Mouse (Mus musculus) cortical plate, adult 2 months (tissue): ENCODE measurements around the gene Gab2.

Experiments used
- CTCF ChIP-seq: fragments of 200-500 bp; IDR thresholded peaks from 2 replicates; pipeline ENCODE4 v1.5.1; 2011; ENCODE audit warnings: mild to moderate bottlenecking, control low read depth, low read length; ENCODE audit not compliant: insufficient read depth; ENCODE audit errors: extremely low read depth
- POLR2A ChIP-seq: fragments of 200-500 bp; IDR thresholded peaks from 2 replicates; pipeline ENCODE4 v1.6.1; 2011; ENCODE audit warnings: mild to moderate bottlenecking, low read length, control low read depth; ENCODE audit not compliant: insufficient read depth; ENCODE audit errors: extremely low read depth

DNA sequence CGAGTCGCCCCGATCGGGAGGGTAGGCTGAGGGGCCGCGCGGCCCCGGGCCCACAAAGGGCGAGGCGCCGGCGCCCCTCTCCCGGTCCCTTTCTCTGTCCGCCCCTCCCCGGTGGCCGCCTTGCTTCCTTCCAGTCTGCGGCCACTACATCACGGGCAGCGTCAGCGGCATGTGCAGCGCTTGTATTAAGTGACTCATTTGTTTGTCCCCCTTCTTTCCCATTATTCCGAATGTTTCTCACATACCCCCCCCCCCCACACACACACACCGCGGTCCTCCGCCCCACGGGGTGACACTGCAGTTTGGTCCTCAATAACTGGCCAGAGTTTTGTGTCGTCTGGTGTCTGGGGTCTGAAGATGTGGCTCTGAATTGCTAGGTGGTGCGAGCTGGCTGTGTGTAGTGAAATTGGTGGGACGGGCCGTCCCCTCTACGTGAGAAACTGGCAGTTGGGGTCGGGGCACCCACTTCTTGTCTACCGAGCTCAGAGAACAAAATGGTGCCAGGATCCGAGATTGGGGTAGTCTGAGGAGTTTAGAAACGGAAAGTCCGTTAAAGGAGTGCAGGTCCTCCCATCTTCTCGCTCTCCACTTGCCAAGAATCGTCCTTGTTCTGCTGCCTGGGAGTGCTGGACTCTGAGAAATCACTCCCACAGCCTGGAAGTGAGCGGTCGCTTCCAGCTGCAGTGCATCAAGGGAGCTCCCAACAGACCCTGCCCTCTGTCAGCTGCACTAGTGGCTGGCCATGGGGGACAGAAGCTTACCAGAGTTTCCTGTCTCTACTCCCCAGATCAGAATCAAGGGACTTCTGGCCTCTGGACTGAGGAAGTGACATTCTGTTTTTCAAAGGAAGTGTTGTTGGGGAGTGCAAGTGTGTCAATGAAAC lies 1.1 kb downstream of the Gab2 start:
- no peak for TF ChIP-seq CTCF
- no peak for TF ChIP-seq POLR2A
